Mouse (Mus musculus) cerebellum, adult (tissue): ENCODE results near the gene Islr.

Experiments used
- ATAC-seq: cut with Nextera tagmentation; 2 replicates; pipeline ENCODE4 v1.9.2; 2017; ENCODE audit warnings: mild to moderate bottlenecking, moderate library complexity, mixed read lengths; ENCODE audit not compliant: insufficient number of reproducible peaks, low FRiP score, low TSS enrichment

The Islr gene

DNA sequence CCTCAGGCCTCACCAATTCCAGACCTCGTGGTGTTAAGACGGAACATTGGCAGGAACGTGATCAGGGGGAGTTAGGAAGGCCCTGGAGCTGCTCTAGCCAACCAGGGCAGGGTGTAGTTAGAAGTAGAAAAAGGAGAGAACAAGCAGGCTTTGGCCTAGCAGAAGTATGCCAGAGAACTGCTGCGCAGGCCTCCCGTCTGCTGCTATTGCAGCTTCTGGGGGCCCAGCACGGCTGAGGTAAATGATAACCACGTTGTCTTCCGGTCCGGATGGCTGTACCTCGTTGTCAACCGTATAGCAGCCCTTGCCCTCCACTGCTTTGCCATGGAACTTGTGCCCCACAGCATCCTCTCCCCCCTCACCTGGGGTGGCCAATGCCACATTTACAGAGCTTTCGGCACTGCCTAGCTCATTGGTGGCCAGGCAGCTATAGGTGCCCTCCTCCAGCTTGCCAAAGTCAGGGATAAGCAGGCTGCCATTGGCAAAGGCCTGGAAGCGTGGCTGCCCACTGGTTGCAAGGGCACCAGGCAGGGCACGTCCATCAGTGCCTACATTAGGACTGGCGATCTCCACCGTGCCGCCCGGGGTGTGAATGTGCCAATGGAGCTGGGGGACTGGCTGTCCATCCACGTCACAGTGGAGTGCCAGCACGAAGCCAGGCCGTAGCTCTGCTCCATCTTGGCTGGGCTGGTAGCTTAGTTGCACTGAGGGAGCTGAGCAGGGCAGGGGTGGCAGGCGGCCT is 47.1 kb downstream of the Islr start:
- no peak for ATAC-seq

- ATAC-seq: no peak
Measured at GRCm38 (mm10) chr9:58155366-58155765, 48.7 kb downstream of the Islr start.

DNA sequence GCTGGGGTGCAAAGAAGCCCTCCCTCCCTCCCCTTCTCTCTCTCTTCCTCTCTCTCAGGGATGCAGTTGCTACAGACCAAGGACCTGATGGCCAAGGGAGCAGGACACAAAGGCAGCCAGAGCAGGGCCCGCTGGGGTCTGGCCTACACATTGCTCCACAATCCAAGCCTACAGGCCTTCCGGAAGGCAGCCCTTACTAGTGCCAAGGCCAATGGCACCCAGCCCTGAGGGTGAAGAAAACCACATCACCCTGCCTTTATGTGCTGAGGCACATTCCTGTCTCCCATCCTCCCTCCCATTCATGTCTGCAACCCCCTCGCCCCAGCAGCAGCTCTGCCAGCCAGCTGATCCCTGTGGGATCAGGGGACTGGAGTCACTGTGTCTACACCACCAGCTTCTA is 51.0 kb downstream of the Islr start:
- ATAC-seq: no peak

DNA sequence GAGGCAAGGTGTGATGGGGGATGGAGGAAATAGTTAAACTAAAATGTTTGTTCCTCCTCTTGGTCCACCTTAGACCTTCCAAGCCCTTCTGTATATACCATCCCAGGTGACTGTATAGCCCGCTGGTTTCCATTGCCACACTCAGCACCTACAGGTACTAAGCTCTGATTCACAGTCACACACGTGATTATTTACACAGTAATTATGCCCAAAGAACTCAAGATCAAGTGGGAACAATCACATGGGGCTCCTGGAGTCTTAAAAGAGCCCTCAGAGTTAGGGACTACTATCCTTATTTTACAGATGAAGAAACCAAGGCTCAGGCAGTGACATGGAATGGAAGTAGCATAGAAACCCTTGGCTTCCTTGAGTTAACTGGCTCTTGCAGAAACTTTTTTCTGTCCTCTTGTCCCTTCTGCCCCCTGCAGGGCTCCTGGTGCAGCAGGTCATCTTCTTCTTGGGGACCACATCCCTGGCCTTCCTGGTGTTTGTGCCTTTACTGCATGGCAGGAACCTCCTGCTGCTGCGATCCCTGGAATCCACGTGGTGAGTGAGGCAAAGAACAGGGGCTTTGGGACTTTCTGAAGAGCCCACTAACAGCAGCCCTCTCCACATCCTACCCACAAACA is 53.3 kb downstream of the Islr start:
- no peak for ATAC-seq

DNA sequence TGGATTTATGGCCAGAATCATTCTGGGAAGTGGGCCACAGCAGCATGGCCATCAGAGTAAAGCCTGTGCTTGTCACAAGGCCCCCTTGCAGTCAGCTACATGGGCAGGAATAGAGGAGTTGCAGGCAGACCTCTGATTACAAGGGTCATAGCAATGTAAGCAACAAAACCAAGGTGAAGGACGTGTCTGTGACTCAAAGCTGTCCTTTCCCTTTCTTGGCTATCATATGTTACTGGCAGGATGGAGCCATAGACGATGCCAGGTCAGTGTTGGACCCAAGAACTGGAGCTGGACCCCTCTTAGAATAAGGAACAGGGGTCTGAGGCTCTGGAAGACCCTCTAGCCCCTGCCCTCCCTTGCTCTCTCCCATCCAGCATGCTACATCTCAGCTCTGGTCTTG is 55.3 kb downstream of the Islr start:
- ATAC-seq: no peak

- ATAC-seq: no peak
Measured at GRCm38 (mm10) chr9:58145417-58145816, 58.7 kb downstream of the Islr start.

DNA sequence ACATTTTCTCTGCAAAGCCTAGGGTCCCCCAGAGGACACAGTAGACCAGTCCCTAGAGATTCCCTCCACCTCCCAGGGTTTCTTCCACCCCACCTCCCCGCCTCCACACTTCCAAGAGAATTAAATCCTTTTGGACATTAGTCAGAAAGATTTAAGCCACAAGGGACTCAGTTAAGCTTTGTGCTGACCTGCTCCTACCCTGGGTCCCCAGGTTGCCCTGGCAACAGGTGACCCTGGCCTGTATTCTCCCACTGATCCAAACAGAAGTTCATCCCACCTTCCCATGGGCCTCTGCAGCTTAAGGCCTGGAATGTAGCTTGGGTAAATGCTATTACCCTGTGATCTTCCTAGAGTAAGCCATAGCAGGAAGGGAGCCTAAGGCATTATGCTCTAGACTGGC is 59.4 kb downstream of the Islr start:
- ATAC-seq: no peak

GRCm38 (mm10) chr9:58143419-58143818 is 60.7 kb downstream of the Islr start:
- no peak for ATAC-seq

DNA sequence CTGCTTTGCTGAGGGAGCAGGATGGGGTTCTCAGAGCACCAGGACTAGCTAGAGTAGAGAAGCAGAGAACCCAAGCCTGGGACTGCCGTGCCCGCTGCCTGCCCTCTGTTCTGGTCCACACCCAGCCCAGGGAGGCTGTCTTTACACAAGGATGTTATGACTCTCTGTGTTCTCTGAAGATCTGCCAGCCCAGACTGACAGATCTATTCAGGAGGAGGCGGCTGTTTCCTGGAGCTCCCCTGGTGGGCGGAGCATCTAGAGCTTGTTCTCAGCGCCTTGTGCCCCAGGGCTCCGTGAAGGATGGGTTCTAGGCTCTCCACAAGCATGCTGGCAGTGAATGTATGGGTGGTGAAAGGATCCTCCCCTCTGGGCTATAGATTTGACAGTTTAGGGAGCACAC is 64.2 kb downstream of the Islr start:
- ATAC-seq: no peak

- ATAC-seq: no peak
Measured at GRCm38 (mm10) chr9:58135921-58136321, 68.2 kb downstream of the Islr start.

DNA sequence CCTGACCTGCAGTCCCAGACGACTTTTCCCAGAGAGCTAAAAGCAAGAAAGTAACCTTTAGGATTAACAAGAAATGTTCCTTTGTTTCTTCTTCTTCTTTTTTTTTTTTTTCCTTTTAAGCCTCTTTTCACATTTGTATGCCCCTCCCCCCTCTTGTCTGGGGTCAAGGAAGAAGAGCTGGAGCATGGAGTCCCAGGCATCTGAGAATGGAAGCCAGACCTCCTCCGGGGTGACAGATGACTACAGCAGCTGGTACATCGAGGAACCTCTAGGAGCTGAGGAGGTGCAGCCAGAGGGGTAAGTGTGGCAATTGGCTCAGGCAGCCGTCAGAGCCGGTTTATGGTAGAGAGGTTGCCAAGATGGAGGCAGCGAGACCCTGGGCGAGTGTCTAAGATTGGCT is 69.2 kb downstream of the Islr start:
- ATAC-seq: no peak

DNA sequence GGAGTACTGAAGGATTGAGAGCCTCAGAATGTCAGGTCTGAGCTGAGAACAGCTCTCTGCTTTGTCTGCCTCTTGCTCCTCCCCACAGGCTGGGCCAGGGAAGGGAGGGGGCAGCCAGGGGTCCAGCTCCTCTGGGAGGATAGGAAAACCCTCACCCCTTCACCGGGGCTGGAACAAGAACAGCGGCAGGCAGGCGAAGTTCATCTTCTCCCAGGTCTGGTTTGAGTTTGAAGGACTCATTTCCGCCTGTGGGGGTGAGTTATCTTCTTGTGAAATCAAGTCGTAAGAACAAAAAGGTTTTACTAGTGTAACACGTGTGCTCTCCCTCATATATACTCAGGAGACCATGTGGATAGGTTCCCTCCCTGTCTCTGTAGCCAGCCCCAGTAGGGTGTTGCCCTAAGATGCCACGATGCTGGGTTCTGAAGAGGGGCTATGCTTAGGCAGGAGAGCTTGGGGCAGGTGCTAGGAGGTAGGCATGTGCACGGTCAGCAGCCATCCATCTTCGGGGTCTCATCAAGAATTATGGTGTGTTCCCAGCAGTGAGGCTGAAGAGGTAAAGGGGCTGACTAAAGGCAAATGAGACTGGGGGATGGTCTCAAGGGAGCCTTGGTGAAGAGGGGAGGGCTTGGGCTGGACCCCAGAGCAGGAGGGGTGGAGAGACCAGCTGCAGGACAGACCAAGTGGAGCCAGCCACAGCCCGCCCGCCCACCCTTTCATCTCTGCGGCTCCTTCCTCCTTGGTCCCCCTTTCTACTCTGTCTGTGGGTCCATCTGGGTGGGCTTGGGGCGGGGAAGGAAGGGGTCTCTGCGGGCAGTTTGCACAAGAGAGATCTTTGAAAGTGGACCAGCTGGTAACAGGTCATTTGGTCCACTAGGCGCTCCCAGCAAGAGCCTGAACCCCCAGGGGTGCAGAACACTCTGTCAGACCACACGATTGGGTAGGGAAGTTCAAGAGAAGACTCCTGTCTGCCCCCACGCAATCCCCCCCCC is 69.9 kb downstream of the Islr start:
- ATAC-seq: no peak

DNA sequence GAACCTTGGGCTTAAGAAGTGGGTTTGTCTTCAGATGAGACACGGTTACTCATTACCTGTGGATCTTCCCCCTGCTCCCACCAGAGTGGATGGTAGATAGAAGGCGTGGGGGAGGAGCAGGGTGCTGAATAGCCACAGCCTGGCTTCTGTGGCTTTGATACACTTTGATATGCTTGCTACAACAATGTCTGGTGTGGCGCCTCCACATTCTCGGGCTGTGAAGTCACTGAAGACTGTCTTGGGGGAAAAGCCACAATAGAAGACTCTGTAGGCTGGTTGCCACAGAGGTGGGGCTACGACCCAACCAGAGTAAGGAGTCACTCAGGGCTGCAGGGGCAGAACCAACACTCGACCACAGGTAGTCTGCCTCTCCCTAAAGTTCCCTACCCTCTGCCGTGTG is 72.4 kb downstream of the Islr start:
- ATAC-seq: no peak

- ATAC-seq: no peak
Measured at GRCm38 (mm10) chr9:58130909-58131308, 73.2 kb downstream of the Islr start.

DNA sequence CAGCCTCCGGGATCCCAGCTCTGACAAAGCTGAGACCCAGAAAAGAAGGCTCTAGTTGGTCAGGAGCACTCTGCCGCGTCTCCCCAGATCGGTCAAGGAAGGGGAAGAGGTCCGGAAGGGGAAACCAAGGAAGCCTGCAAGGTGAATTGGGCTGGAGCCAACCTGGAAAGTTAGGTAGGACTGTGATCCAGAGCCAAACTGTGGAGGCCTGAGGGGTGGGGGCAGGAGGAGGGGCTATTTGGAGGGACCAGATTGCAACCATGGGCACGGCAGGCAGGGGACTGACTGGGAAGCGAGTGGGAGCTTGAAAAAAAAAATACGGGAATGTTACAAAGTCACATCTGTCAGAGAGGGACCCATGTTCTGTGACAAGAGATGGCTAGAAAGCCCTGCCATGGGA is 74.6 kb downstream of the Islr start:
- no peak for ATAC-seq

DNA sequence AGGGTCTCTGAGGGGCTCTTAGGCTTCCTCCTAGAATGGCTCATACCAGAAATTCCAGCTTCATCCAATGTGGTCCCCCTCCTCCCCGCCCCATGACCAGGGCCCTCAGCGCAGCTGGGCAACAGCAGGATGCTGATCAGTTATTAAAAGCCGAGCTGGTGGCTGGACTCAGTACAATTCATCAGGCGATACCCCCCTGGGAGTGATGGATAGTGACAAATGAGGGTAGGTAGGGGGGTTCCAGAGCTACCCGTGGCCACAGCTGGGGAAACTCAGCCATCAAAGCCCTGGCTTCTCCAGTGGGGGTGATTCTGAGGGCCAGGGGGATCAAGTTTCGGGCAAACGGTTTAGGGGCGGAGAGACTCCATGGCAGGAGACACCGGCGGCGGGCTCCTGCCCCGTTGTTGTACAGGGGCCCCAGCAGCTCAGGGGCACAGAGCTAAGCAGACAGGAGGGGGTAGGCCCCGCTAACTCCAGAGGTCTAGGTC is 75.1 kb downstream of the Islr start:
- no peak for ATAC-seq

GRCm38 (mm10) chr9:58125811-58126210 is 78.3 kb downstream of the Islr start:
- ATAC-seq: no peak

DNA sequence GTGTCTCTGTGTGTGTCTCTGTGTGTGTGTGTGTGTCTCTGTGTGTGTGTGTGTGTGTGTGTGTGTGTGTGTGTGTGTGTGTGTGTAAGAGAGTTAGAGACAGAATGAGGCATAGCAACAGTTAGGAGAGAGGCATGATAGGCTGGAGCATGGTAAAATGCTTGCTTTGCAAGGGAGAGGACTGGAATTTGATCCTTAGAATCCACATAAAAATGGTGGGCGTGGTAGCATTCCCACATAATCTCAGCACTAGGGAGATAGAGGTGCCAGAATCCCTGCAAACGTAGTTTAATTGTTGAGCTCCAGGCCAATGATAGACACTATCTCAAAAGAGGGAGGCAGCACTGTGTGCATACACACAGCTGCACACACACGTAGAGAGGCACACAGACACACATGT is 79.0 kb downstream of the Islr start:
- ATAC-seq: no peak

DNA sequence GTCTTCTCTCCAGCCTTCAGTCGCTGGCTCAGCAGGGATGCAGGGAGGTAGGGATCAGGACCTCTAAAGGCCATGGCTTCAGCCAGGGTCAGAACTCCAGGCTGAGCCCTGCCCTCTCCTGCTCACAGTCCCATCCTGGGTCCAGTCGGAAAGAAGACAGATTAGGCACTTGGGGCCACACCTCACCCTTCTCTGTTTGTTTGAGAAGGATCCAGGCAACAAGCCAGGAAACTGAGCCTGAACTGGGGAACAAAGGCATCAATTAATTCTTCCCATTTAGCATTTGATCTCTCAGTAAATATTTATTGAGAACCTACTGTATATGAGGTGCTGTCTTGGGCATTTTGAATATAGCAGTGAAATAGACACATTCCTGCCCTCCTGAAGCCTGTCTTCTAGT is 85.4 kb downstream of the Islr start, which contains the start of gene Ccdc33:
Gene Ccdc33, minus strand, starts transcription at position 153 of the 400 bp plus-strand sequence.
- no peak for ATAC-seq

DNA sequence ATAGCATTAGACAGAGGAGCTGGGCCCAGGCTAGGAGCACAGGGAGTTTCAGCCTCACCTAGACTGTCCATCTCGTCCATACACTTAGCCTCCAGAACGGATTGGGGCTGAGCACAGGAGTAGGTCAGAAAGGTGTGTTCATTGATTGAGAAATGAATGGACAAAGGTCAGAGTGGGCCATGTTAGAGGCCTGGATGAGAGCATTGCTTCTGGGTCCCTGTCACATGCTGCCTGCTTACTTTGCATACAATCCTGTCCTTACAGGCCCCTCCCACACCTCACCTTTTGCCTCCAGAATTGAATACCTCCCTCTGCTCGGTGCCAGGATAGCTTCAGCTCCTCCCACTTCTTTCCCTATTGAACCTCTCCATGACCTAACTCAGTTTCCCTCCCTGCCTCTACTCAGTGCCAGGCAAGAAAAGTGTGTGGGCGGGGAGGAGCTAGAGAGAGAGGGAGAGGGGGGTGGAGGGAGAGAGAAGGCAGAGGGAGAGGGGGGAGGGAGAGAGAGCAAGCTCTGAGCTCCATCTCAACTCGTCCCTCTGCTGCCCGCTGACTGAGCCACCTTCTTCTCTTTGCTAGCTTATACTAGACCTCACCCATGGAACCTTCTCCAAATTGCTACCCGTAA is 88.0 kb downstream of the Islr start:
- no peak for ATAC-seq
